Mouse (Mus musculus) lung, postnatal 0 days (tissue): ENCODE measurements around the gene Triap1. TPM values are rescaled to one million over a fixed set of nuclear protein-coding genes. Genes with fewer than 3 reads are reported as not detected.
"Not testable (repeated sequence)": the region's sequence is repeated elsewhere in the genome, so short reads cannot be mapped to it uniquely, and the experiment has no call there.

Experiments
- ATAC-seq: fragments of 200-750 bp; cut with Nextera tagmentation; 2 replicates; pipeline ENCODE4 v1.8.0; 2017; ENCODE audit warnings: moderate library complexity
- DNase-seq: peaks from one replicate; pipeline ENCODE4 v3.0.0-alpha.2; 2016; ENCODE audit warnings: low spot score
- H3K27ac ChIP-seq: fragments of 300-500 bp; sonication (generic); 2 replicates; pipeline ENCODE4 v1.5.1; 2014; ENCODE audit warnings: antibody characterized with exemption, mild to moderate bottlenecking, low read length, mixed read lengths
- H3K27me3 ChIP-seq: fragments of 300-500 bp; sonication (generic); replicated peaks from 2 replicates; pipeline ENCODE4 v1.6.1; 2014; ENCODE audit warnings: low read length, mixed read lengths; ENCODE audit not compliant: insufficient read depth
- H3K36me3 ChIP-seq: fragments of 300-500 bp; sonication (generic); 2 replicates; pipeline ENCODE4 v1.6.1; 2014; ENCODE audit warnings: low read length, mixed read lengths; ENCODE audit not compliant: insufficient read depth
- H3K4me1 ChIP-seq: fragments of 300-500 bp; sonication (generic); 2 replicates; pipeline ENCODE4 v1.6.1; 2014; ENCODE audit warnings: antibody characterized with exemption, low read depth, low read length, mixed read lengths; ENCODE audit not compliant: insufficient read depth
- H3K4me2 ChIP-seq: fragments of 300-500 bp; sonication (generic); replicated peaks from 2 replicates; pipeline ENCODE4 v1.6.1; 2014; ENCODE audit warnings: low read depth, mild to moderate bottlenecking, low read length, moderate library complexity, mixed read lengths
- H3K4me3 ChIP-seq: fragments of 300-500 bp; sonication (generic); 2 replicates; pipeline ENCODE4 v1.5.1; 2014; ENCODE audit warnings: low read depth, low read length
- H3K9ac ChIP-seq: fragments of 300-500 bp; sonication (generic); replicated peaks from 2 replicates; pipeline ENCODE4 v1.6.1; 2014; ENCODE audit warnings: low read depth, mild to moderate bottlenecking
- H3K9me3 ChIP-seq: fragments of 300-500 bp; sonication (generic); 2 replicates; pipeline ENCODE4 v1.6.1; 2016; ENCODE audit warnings: low read length, mixed read lengths
- CTCF ChIP-seq: IDR thresholded peaks from 2 replicates; pipeline ENCODE4 v1.5.1; 2016; ENCODE audit warnings: antibody characterized with exemption, mild to moderate bottlenecking
- EP300 ChIP-seq: IDR thresholded peaks from 2 replicates; pipeline ENCODE4 v1.6.1; 2016; ENCODE audit warnings: antibody characterized with exemption, mild to moderate bottlenecking, control low read depth
- WGBS: fragments of 180-500 bp; shearing (Covaris S2); extraction: QIAGEN DNeasy Blood & Tissue Kit; methylation state at CpG from one replicate; pipeline ENCODE4 v1.1.7; 2014; 5-methylcytosine and 5-hydroxymethylcytosine counted together
- polyA plus RNA-seq: library from polyadenylated mRNA; unstranded; fragments of >200 nt; fragmentation: Nextera tagmentation; extraction: Ambion mirVana; gene quantifications from 2 replicates; pipeline ENCODE4 v1.2.1, GENCODE M21; 2015

Triap1 gene
- polyA plus RNA-seq, 1 experiment from 2014 or later = 54.9 TPM

DNA sequence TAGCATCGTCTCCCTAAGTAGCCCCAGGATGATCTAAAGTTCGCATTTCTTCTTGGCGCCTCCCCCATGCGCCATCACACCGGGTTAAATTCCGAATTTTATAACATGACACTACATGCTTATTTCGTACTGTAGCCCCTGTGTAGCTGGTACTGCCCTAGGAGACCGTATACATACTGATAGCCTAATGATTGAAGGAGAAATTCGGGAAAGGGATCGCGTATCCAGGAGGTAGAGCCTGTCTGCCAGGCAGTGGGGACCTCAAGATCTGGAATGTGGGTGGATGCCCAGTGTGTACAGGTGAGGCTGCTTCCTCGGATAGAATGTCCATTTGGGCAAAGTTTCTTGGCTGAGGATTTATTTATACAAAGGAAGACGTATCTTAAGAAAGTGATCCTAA, 39.4 kb upstream of the Triap1 start:
- Histone ChIP-seq H3K27me3 (no peaks in the 10 kb centered on the region), H3K36me3 (0 out of 2 replicates have a peak, but pooled peaks cover 10% of the 10 kb centered on the region), H3K27ac (peak overlapping the region; percentile 57; the same call in 1 of the 2 replicates), H3K4me3 (peak overlapping the region; percentile 82), H3K9me3 (no peaks in the 10 kb centered on the region), H3K4me2 (peak overlapping the region; percentile 65), H3K4me1 (no peaks in the 10 kb centered on the region), H3K9ac (0 out of 2 replicates have a peak overlapping the region, but pooled peaks have one; percentile 3)
- no peak for ATAC-seq
- DNase-seq = no peak
- TF ChIP-seq EP300 = no peak
- 16% methylated on average over 13 of the region's 13 CpGs for WGBS

DNA sequence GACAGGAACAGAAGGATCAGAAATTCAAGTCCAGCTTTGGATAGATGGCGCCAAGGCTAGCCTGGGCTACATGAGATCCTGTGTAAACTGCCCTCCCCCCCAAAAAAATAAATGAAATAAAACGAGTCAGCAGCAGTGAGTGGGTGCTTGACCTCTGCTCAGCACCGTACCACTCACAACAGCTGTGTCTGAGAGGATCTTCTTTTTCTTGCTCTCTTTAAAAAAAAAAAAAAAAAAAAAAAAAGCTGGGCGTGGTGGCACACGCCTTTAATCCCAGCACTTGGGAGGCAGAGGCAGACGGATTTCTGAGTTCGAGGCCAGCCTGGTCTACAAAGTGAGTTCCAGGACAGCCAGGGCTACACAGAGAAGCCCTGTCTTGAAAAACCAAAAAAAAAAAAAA, 38.8 kb upstream of the Triap1 start:
- WGBS = 76% methylated on average over 3 of the region's 7 CpGs
- H3K9me3 ChIP-seq, H3K27ac ChIP-seq, H3K4me3 ChIP-seq, H3K4me1 ChIP-seq, H3K36me3 ChIP-seq, ATAC-seq, DNase-seq, H3K27me3 ChIP-seq, H3K4me2 ChIP-seq, H3K9ac ChIP-seq: not testable (repeated sequence)

DNA sequence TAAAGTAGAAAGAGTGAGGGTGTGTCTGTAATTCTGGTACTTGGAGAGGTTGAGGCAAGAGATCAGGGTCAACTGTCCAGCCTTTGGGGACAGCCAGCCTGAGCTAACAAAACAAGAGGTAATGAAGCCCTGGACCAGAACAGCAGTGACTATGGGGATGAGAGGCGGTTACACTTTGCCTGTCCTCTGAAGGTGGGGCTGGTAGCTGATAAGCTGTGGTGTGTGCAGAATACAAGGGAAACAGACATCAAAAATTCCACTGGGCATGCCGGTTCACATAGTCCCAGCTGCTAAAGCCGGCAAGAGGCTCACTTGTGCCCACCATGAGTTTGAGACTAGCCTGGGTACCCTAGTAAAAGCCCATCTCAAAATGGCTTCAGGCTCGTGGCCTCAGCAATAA, 28.7 kb upstream of the Triap1 start:
- no peaks in the 10 kb centered on the region for H3K27me3 ChIP-seq

DNA sequence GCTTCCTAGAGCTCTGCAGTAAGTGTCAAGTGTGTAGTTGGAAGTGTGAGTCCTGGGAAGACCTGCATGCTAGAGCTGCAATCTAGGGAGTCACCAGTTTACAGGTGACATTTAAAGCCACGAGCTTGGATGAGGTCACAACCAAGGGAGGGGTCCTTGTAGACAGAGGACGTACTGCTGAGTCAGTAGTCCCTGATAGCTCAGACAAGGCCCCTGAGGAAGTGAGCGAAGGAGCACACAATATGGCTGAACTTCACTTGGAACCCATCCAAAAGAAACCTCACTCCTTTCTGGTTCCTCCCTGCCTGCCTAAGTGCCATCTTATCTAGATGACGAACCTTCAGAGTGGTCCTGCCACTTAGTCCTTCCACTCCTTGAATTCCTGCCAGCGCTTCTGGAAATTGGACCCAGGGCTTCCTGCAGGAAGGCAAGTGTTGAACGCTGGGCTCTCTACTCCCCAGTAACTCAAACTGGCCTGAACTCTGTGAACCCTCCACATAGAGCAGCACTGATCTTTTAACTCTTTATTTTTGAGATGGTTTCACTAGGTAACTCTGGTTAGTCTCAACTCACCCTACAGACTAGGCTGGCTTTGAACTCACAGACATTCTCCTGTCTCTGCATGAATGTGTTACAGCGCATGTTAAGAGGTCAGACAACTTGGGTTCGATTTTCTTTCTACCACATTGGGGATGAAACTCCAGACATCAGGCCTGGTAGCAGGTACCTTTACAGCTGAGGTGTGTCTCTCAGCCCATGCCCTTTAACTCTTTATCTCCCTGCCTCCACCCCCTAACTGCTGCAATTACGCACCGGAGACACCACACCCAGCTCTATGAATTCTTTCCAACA, 28.0 kb upstream of the Triap1 start:
- Histone ChIP-seq H3K4me3 (no peak overlapping the region), H3K9ac (no peak overlapping the region), H3K27ac (0 out of 2 replicates have a peak overlapping the region, but pooled peaks have one; percentile 38), H3K36me3 (no peaks in the 10 kb centered on the region), H3K9me3 (no peaks in the 10 kb centered on the region), H3K4me1 (peaks cover 9% of the 10 kb centered on the region; the same call in 1 of the 2 replicates), H3K27me3 (no peaks in the 10 kb centered on the region), H3K4me2 (no peak overlapping the region)
- TF ChIP-seq CTCF (no peak), EP300 (no peak)
- peak; percentile 90 for ATAC-seq
- peak; percentile 74 for DNase-seq
- 37% methylated on average over 10 of the region's 10 CpGs for WGBS

More for the DNA sequence above, 28.7 kb upstream of the Triap1 start:
- Histone ChIP-seq H3K4me1 (peaks cover 3% of the 10 kb centered on the region; the same call in 1 of the 2 replicates), H3K9me3 (no peaks in the 10 kb centered on the region), H3K4me2 (no peak overlapping the region), H3K27ac (0 out of 2 replicates have a peak overlapping the region, but pooled peaks have one; percentile 38), H3K4me3 (no peak overlapping the region), H3K36me3 (no peaks in the 10 kb centered on the region), H3K9ac (no peak overlapping the region)
- DNase-seq (no peak), ATAC-seq (no peak)
- 76% methylated on average over 4 of the region's 4 CpGs for WGBS
- TF ChIP-seq EP300 = no peak
- TF ChIP-seq CTCF = no peak

DNA sequence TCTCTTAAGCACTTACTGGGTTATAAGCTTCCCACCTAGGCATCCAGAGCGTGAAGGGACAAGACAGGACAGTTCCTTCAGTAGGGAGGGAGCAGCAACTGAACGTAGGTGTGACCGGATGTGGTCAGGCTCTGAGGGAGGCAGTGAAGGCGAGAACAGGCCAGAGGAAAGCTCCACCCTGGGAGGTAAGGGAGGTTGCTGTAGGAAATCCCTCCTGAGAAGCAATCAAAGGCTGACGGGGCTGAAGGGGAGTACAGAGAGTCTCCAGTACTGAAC, 27.4 kb upstream of the Triap1 start:
- Histone ChIP-seq H3K9me3 (no peaks in the 10 kb centered on the region), H3K4me3 (no peak overlapping the region), H3K4me1 (peaks cover 10% of the 10 kb centered on the region; the same call in 1 of the 2 replicates), H3K4me2 (no peak overlapping the region), H3K27ac (no peak overlapping the region), H3K36me3 (no peaks in the 10 kb centered on the region), H3K27me3 (no peaks in the 10 kb centered on the region), H3K9ac (no peak overlapping the region)
- TF ChIP-seq CTCF (no peak), EP300 (no peak)
- DNase-seq (no peak), ATAC-seq (peak; percentile 6; the same call in 1 of the 2 replicates)
- 44% methylated on average over 5 of the region's 5 CpGs for WGBS

DNA sequence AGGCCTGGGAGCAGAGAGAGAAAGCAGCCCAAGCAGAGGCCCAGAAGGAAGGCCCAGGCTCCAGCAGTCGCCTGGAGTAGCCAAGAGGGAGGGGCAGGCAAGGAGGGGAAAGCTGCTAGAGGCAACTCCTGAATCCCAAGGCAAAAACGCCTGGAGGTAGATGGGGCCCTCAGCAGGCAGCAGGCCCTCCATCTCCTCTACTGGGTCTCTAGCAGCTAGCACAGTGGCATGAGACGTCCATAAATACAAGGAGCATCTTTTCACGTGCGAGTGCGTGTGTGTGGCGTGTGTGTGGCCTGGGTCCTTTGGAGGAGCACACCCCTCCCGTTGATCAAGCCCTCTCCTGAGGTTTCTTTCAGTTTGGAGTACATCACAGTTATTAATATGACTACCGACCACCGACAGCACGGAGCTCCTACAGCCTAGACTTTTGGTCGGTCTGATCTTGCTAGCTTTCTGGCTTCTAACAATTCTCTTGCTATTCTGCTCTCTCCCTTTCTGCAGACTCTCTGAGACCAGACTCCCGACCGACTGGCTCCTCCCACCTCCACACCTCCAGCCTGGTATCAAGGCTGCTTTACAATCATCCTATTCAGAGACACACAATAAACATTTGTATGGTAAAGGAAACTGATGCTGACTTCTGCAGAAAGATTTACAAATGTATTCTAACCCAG, 23.9 kb upstream of the Triap1 start:
- Histone ChIP-seq H3K27ac (no peak overlapping the region), H3K4me3 (no peak overlapping the region), H3K4me1 (peaks cover 10% of the 10 kb centered on the region; the same call in 1 of the 2 replicates), H3K4me2 (no peak overlapping the region), H3K36me3 (no peaks in the 10 kb centered on the region), H3K9me3 (no peaks in the 10 kb centered on the region), H3K27me3 (no peaks in the 10 kb centered on the region), H3K9ac (no peak overlapping the region)
- no peak for ATAC-seq
- TF ChIP-seq CTCF (no peak), EP300 (no peak)
- WGBS = 27% methylated on average over 13 of the region's 14 CpGs
- DNase-seq = no peak
